Mouse (Mus musculus) liver, adult 2 months (tissue): ENCODE measurements at regions not wholly inside any gene's neighbourhood (a gene's known extent, or its start where the extent isn't known, plus 50 kb on each side); places are given as distances from the start of the nearest gene placed in this dataset.

Experiments
- DNase-seq: peaks from one replicate; pipeline ENCODE4 v3.0.0-alpha.2; 2011; ENCODE audit warnings: low read depth, low spot score; ENCODE audit errors: extremely low read depth
- H3K27ac ChIP-seq: fragments of 200-500 bp; replicated peaks from 2 replicates; pipeline ENCODE4 v1.5.1; 2012; ENCODE audit warnings: low read depth, mild to moderate bottlenecking, control low read depth, inconsistent platforms, low read length; ENCODE audit not compliant: insufficient read depth
- H3K27me3 ChIP-seq: fragments of 200-500 bp; 2 replicates; pipeline ENCODE4 v1.6.1; 2012; ENCODE audit warnings: mild to moderate bottlenecking, moderate library complexity, low read length, inconsistent platforms; ENCODE audit not compliant: control insufficient read depth, insufficient read depth
- H3K36me3 ChIP-seq: fragments of 200-500 bp; 2 replicates; pipeline ENCODE4 v1.6.1; 2012; ENCODE audit warnings: low read length, inconsistent platforms; ENCODE audit not compliant: control insufficient read depth, insufficient read depth
- H3K4me1 ChIP-seq: fragments of 200-500 bp; 2 replicates; pipeline ENCODE4 v1.6.1; 2011; ENCODE audit warnings: low read length; ENCODE audit not compliant: control insufficient read depth, insufficient read depth
- H3K4me3 ChIP-seq: fragments of 200-500 bp; 2 replicates; pipeline ENCODE4 v1.5.1; 2011; ENCODE audit warnings: low read depth, mild to moderate bottlenecking, control low read depth, low read length, moderate library complexity; ENCODE audit not compliant: insufficient read depth
- H3K79me2 ChIP-seq: fragments of 200-500 bp; 2 replicates; pipeline ENCODE4 v1.6.1; 2012; ENCODE audit warnings: inconsistent platforms, mild to moderate bottlenecking, low read length, moderate library complexity; ENCODE audit not compliant: control insufficient read depth, insufficient read depth
- H3K9ac ChIP-seq: fragments of 200-500 bp; 2 replicates; pipeline ENCODE4 v1.6.1; 2012; ENCODE audit warnings: low read depth, mild to moderate bottlenecking, control low read depth, inconsistent platforms, low read length
- CTCF ChIP-seq: fragments of 200-500 bp; IDR thresholded peaks from 2 replicates; pipeline ENCODE4 v1.5.1; 2011; ENCODE audit warnings: low read depth, low read length, control low read depth
- POLR2A ChIP-seq: fragments of 200-500 bp; IDR thresholded peaks from 2 replicates; pipeline ENCODE4 v1.6.1; 2011; ENCODE audit warnings: low read length, control low read depth; ENCODE audit not compliant: insufficient read depth; ENCODE audit errors: extremely low read depth
- WGBS: fragments of 180-500 bp; shearing (Covaris S2); methylation state at CpG from one replicate; pipeline ENCODE4 v1.1.7; 2018; 5-methylcytosine and 5-hydroxymethylcytosine counted together

GRCm38 (mm10) chr3:132017485-132018261 is 67.4 kb upstream of the Dkk2 start:
- no peak for DNase-seq
- Histone ChIP-seq H3K36me3 (no peaks in the 10 kb centered on the region), H3K9ac (no peak overlapping the region), H3K79me2 (no peaks in the 10 kb centered on the region), H3K4me1 (no peaks in the 10 kb centered on the region), H3K27me3 (no peaks in the 10 kb centered on the region), H3K4me3 (no peak overlapping the region), H3K27ac (no peak overlapping the region)
- WGBS = 39% methylated on average over 15 of the region's 15 CpGs
- TF ChIP-seq POLR2A (no peak), CTCF (no peak)

GRCm38 (mm10) chr3:132018505-132018904 is 66.6 kb upstream of the Dkk2 start:
- H3K27ac ChIP-seq = no peak overlapping the region
- no peaks in the 10 kb centered on the region for H3K36me3 ChIP-seq
- H3K9ac ChIP-seq = no peak overlapping the region
- no peak overlapping the region for H3K4me3 ChIP-seq
- H3K4me1 ChIP-seq = no peaks in the 10 kb centered on the region
- 92% methylated on average over 2 of the region's 2 CpGs for WGBS
- H3K27me3 ChIP-seq = no peaks in the 10 kb centered on the region
- no peak for DNase-seq
- H3K79me2 ChIP-seq = no peaks in the 10 kb centered on the region
- TF ChIP-seq POLR2A = no peak
- TF ChIP-seq CTCF = no peak

- H3K79me2 ChIP-seq = no peaks in the 10 kb centered on the region
- TF ChIP-seq CTCF (no peak), POLR2A (no peak)
- WGBS = 77% methylated on average over 4 of the region's 4 CpGs
Observed at GRCm38 (mm10) chr3:132022032-132022431, 63.1 kb upstream of the Dkk2 start.

GRCm38 (mm10) chr3:132023342-132023741 is 61.8 kb upstream of the Dkk2 start:
- no peak overlapping the region for H3K9ac ChIP-seq
- no peak for DNase-seq
- no peak overlapping the region for H3K27ac ChIP-seq
- TF ChIP-seq CTCF = no peak
- TF ChIP-seq POLR2A = no peak
- no peaks in the 10 kb centered on the region for H3K4me1 ChIP-seq
- no peaks in the 10 kb centered on the region for H3K79me2 ChIP-seq
- no peak overlapping the region for H3K4me3 ChIP-seq
- H3K27me3 ChIP-seq = no peaks in the 10 kb centered on the region
- WGBS = 89% methylated on average over 6 of the region's 6 CpGs
- no peaks in the 10 kb centered on the region for H3K36me3 ChIP-seq

More at GRCm38 (mm10) chr3:132022032-132022431, 63.1 kb upstream of the Dkk2 start:
- Histone ChIP-seq H3K9ac (no peak overlapping the region), H3K4me1 (no peaks in the 10 kb centered on the region), H3K27me3 (no peaks in the 10 kb centered on the region), H3K4me3 (no peak overlapping the region), H3K36me3 (no peaks in the 10 kb centered on the region), H3K27ac (no peak overlapping the region)
- DNase-seq = no peak

- Histone ChIP-seq H3K4me1 (no peaks in the 10 kb centered on the region), H3K9ac (no peak overlapping the region), H3K36me3 (no peaks in the 10 kb centered on the region), H3K27me3 (peaks cover 3% of the 10 kb centered on the region; the same call in 1 of the 2 replicates), H3K79me2 (no peaks in the 10 kb centered on the region), H3K4me3 (no peak overlapping the region), H3K27ac (no peak overlapping the region)
- TF ChIP-seq POLR2A (no peak), CTCF (no peak)
- peak; percentile 17 for DNase-seq
- 84% methylated on average over 3 of the region's 3 CpGs for WGBS
Observed at GRCm38 (mm10) chr3:132029112-132029511, 56.0 kb upstream of the Dkk2 start.

- H3K9ac ChIP-seq = no peak overlapping the region
- TF ChIP-seq CTCF (no peak), POLR2A (no peak)
- no peak overlapping the region for H3K4me3 ChIP-seq
- H3K79me2 ChIP-seq = no peaks in the 10 kb centered on the region
- no peaks in the 10 kb centered on the region for H3K4me1 ChIP-seq
- H3K27me3 ChIP-seq = peaks cover 3% of the 10 kb centered on the region; the same call in 1 of the 2 replicates
- no peak overlapping the region for H3K27ac ChIP-seq
- H3K36me3 ChIP-seq = no peaks in the 10 kb centered on the region
- 61% methylated on average over 5 of the region's 5 CpGs for WGBS
- DNase-seq = no peak
Observed at GRCm38 (mm10) chr3:132033078-132033713, 51.9 kb upstream of the Dkk2 start.
